Mouse (Mus musculus) erythroid progenitor cell, adult 5-6 weeks (primary cell): Measurements from ENCODE around the gene Pknox1. TPM values are rescaled to one million over a fixed set of nuclear protein-coding genes. Genes with fewer than 3 reads are reported as not detected.

Source experiments
- ATAC-seq: replicated peaks from 2 replicates; pipeline ENCODE4 v1.8.0; 2016; ENCODE audit warnings: moderate number of reproducible peaks, mild to moderate bottlenecking, moderate TSS enrichment, inconsistent platforms; ENCODE audit not compliant: poor library complexity, low FRiP score, severe bottlenecking
- total RNA-seq, 2 experiments: library from RNA; stranded (forward) in 1 of 2; stranded (reverse) in 1 of 2; fragments of 150-400 nt in 1 of 2; fragments of 186-747, 209-891 nt in 1 of 2; gene quantifications; 2 replicates each; pipeline versions ENCODE4 v1.2.3 to v1.2.4; 2015 to 2017; ENCODE audit warnings: low replicate concordance in 2 of 2

Pknox1 gene
- total RNA-seq, 2 experiments from 2014 or later: 21.4 to 26.2 TPM

GRCm38 (mm10) chr17:31636942-31637811, 72.6 kb downstream of the Pknox1 start, which contains the start of gene Cbs:
TSS of gene Cbs (minus strand) at chr17:31637238.
- ATAC-seq: no peak

GRCm38 (mm10) chr17:31637866-31638570, 73.5 kb downstream of the Pknox1 start:
- ATAC-seq: no peak

GRCm38 (mm10) chr17:31639651-31640050, 75.1 kb downstream of the Pknox1 start:
- ATAC-seq: no peak

GRCm38 (mm10) chr17:31642331-31642730, 77.8 kb downstream of the Pknox1 start:
- no peak for ATAC-seq

GRCm38 (mm10) chr17:31642913-31643312, 78.4 kb downstream of the Pknox1 start:
- no peak for ATAC-seq

GRCm38 (mm10) chr17:31646199-31647002, 81.9 kb downstream of the Pknox1 start:
- no peak for ATAC-seq

GRCm38 (mm10) chr17:31652152-31652551, 87.6 kb downstream of the Pknox1 start:
- ATAC-seq: no peak

GRCm38 (mm10) chr17:31653277-31653676, 88.7 kb downstream of the Pknox1 start:
- ATAC-seq: no peak

GRCm38 (mm10) chr17:31655366-31655765, 90.8 kb downstream of the Pknox1 start:
- no peak for ATAC-seq

GRCm38 (mm10) chr17:31656682-31657081, 92.1 kb downstream of the Pknox1 start:
- no peak for ATAC-seq

Other genes with a start within 250 kb of the Pknox1 start
- gene Pde9a, start 178.5 kb upstream of the Pknox1 start, total RNA-seq (2015; ENCODE audit: low replicate concordance): not detected in 2 replicates
- gene Pde9a, start 178.5 kb upstream of the Pknox1 start, total RNA-seq (2017; ENCODE audit: low replicate concordance): not detected in 2 replicates
- gene Wdr4, start 44.8 kb upstream of the Pknox1 start, total RNA-seq (2015; ENCODE audit: low replicate concordance): 2.5 and 8.3 TPM in 2 replicates
- 1.8 and 2.4 TPM in 2 replicates for gene Wdr4, start 44.8 kb upstream of the Pknox1 start, total RNA-seq (2017; ENCODE audit: low replicate concordance)
- 30.6 and 51.6 TPM in 2 replicates for gene Ndufv3, start 44.6 kb upstream of the Pknox1 start, total RNA-seq (2015; ENCODE audit: low replicate concordance)
- 54.4 and 57.5 TPM in 2 replicates for gene Ndufv3, start 44.6 kb upstream of the Pknox1 start, total RNA-seq (2017; ENCODE audit: low replicate concordance)
- not detected in 2 replicates for gene Cbs, start 72.5 kb downstream of the Pknox1 start, total RNA-seq (2015; ENCODE audit: low replicate concordance)
- not detected in 2 replicates for gene Cbs, start 72.5 kb downstream of the Pknox1 start, total RNA-seq (2017; ENCODE audit: low replicate concordance)
- gene U2af1, start 94.2 kb downstream of the Pknox1 start, total RNA-seq (2015; ENCODE audit: low replicate concordance): 42.5 and 54.9 TPM in 2 replicates
- gene U2af1, start 94.2 kb downstream of the Pknox1 start, total RNA-seq (2017; ENCODE audit: low replicate concordance): 122 and 151 TPM in 2 replicates
- not detected in 2 replicates for gene Cryaa, start 113.1 kb downstream of the Pknox1 start, total RNA-seq (2015; ENCODE audit: low replicate concordance)
- not detected in 2 replicates for gene Cryaa, start 113.1 kb downstream of the Pknox1 start, total RNA-seq (2017; ENCODE audit: low replicate concordance)